Mouse (Mus musculus) lung, postnatal 0 days (tissue): ENCODE data around the gene Hoxd10.

ENCODE experiments used
- CTCF ChIP-seq: IDR thresholded peaks from 2 replicates; pipeline ENCODE4 v1.5.1; 2016; ENCODE audit warnings: antibody characterized with exemption, mild to moderate bottlenecking
- EP300 ChIP-seq: IDR thresholded peaks from 2 replicates; pipeline ENCODE4 v1.6.1; 2016; ENCODE audit warnings: antibody characterized with exemption, mild to moderate bottlenecking, control low read depth

GRCm38 (mm10) chr2:74679596-74679971 lies 12.1 kb upstream of the Hoxd10 start:
- TF ChIP-seq EP300: no peak
- no peak for TF ChIP-seq CTCF
